Mouse (Mus musculus) liver, adult (tissue): ENCODE measurements around the gene Slc39a11.

Experiments used
- GATA4 ChIP-seq: IDR thresholded peaks from 2 replicates; pipeline ENCODE4 v1.6.1; 2014; ENCODE audit warnings: mild to moderate bottlenecking, low read length; ENCODE audit not compliant: insufficient replicate concordance

The Slc39a11 gene

DNA sequence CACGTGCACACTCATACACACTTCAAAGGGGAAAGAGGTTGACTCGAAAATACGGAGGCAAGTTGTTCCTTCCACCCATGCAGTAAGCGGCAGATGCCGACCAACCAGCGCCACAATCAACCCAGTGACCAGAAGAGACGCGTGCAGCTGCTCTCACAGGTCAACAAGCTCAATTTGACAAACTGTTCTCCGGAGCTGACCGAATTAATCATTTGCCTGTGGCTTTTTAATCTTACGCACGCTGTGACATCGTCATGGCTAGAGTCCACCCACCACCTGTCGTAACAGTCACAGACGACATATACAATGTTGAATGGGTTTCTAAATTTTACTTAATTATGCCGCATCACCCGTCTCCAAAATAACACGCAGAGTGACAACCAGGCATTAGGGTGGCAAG, 124.1 kb downstream of the Slc39a11 start:
- no peak for TF ChIP-seq GATA4

DNA sequence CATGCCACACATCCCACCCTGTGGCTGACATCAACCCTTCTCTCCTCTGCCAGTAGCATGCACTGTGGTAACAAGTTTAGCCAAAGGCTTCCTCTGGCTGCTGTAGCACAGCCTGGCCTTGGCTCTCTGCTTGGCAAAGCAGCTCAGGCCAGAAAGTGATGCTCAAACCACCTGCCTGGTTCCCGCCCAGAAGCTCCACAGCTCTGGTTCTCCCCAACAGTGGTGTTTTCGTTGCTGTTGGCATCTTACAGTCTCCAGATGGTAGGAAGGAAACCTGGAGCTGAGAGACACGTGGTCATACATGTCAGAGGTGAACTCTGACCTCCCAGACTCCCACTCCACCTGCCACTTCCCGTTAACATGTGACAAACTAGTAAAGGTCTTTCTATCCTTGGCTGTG, 127.2 kb downstream of the Slc39a11 start:
- no peak for TF ChIP-seq GATA4

DNA sequence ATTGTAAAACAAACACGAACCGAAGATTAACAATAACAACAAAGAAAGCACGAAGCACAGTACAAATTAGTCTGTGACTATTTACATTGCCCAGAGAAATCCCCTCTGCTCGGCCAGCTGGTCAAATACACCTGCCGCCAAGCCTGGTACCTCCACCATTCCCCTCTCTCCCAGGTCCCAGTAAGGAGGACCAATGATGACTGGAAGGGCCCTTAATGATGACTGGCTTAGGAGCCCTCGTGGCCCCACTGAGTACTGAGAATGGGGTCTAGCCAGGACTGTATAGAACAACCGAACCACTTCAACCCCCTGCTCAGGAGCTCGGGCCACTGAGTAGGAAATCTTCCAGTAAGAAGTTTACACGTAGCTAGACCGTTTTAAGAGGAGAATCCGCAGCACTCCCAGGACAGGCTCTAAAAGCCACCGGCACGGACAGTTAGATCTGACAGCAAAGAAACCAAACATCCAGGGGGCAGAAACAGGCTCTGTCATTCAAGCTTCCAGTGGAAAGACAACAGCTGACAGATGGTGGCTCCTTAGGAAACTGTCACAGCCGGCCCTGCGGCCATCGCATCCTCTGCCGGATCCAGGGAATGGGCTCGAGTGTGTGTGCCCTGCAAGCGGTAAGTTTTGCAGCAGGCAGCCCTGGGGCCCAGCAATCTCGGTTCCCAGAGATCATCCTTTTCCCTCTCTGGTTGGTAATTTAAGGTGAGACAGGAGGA, 128.2 kb downstream of the Slc39a11 start:
- TF ChIP-seq GATA4, result no peak

DNA sequence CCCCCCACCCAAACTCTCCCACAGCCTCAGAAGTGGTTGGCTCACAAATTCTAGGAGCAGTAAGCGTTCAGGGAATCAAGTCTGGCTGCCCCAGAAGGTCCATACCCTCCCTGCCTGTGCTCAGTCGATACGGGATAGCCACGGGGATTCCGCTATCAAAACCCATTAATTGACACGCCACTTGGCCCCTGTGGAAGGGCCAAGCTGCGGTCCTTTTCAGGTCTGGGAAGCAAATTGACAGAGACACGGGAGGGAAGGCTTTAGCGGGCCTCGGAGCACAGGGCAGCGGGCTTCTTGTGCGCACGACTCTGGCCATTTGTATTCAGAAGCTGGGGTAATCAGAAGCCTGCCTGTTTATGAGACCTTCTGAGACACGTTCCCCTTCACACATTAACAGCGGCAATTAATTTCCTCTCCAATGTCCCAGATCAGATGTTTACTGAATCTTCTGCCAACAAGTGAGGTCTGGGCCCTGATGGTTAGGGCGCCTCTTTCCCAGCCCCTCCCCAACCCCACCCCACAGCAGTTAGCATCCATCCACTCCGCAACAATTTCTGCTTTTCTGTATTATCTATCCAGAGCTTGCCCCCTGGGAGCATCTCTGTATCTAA, 128.9 kb downstream of the Slc39a11 start:
- no peak for TF ChIP-seq GATA4

DNA sequence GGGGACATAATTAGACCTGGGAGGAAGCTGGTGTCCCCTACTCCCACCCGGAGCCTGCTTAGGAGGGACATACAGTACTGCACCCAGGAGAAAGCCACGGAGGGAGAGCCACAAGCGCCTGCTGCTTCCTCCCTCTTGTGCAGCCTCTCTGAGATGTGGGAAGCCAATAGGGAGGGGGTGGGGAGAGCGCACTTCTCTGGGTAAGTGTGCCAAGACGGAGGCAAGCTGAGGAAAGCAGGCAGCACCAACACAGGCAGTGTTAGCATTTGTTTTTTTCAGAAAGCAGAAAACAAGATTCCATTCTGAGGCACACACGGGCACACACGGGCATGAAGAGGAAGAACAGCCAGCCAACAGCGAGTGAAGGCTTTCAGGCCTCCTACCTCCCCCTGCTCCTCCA, 129.5 kb downstream of the Slc39a11 start:
- TF ChIP-seq GATA4, result no peak

DNA sequence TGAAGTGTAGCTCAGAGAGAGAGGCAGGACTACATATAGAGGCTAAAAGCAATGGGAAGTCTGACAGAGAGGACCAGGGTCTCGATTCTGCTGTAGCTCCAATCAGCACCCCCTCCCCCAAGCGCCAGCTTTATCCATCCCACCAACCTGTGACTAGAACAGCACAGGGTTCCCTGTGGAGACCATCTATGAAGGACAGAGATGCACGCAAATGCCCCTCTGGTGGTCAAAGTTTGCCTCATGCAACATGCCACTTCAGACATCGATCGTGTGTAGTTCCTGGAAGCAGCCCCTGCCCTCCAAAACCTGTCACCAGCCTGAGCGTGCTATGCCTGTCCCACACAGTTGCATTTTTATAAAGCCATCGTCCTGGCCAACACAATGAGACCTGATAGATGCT, 129.9 kb downstream of the Slc39a11 start:
- TF ChIP-seq GATA4, result no peak

DNA sequence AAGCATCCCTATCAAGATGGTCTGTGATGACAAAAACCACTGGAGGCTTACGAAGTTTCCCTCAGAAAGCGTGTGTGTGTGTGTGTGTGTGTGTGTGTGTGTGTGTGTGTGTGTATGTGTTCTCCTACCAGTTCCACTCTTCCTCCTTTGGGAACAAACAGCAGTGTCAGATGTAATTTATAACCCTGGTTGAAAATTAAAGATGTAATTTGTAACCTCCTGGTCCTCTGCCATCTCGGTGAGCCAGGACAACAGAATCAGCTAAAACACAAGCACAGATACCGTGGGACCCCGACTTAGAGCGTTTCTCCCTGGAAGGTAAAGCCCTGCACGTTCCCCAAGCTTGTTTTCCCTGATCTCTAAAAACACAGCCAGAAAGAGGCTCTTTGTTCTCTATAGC, 131.7 kb downstream of the Slc39a11 start:
- TF ChIP-seq GATA4, result no peak

DNA sequence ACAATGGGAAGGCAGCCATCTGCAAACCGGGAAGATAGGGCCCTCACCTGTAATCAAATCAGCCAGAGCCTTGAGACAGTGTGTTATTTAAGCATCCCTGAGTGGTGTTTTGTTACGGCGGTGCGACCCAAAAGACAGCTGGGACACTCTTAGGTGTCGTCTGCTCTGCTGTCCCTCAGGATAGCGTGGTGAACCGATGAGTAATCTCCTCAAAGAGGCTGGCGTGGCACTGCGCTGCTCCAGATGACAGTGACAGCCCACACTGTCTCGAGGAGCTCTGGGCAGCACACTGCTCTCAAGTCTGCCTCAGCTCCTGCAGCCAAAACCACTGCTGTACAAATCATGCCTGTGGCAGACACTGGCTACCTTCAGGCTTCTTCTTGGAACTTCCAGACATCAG, 133.7 kb downstream of the Slc39a11 start:
- no peak for TF ChIP-seq GATA4

DNA sequence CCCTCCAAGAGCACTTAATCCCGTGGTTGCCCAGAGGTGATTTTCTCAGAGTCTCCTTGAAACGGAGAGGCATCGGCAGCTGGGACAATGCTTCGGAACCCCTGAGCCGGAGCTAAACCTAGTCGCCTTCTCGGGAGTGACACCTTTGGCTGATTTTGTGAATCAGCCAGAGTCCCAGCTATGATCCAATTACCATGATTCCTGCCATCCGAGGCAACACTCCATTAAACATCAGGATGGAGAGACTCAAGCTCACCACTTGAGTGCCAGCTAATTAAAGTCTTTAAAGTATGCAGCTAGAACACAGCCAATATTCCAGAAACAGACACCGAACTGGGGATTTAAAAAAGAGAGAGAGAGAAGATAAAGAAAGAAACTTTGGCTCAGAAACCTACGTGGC, 136.9 kb downstream of the Slc39a11 start:
- TF ChIP-seq GATA4, result no peak

DNA sequence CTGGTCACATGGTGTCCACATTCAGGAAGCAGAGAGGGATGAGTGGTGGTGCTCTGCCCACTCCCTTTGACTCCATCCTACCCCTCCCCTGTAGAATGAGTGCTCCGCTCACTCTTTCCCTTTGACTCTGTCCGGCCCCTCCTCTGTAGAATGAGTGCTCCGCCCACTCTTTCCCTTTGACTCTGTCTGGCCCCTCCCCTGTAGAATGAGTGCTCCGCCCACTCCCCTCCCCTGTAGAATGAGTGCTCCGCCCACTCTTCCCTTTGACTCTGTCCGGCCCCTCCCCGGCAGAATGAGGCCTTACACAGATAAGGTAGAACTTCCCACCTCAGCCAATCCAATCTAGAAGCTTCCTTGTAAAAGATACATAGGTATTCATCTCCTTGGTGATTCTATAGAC, 137.7 kb downstream of the Slc39a11 start:
- no peak for TF ChIP-seq GATA4

DNA sequence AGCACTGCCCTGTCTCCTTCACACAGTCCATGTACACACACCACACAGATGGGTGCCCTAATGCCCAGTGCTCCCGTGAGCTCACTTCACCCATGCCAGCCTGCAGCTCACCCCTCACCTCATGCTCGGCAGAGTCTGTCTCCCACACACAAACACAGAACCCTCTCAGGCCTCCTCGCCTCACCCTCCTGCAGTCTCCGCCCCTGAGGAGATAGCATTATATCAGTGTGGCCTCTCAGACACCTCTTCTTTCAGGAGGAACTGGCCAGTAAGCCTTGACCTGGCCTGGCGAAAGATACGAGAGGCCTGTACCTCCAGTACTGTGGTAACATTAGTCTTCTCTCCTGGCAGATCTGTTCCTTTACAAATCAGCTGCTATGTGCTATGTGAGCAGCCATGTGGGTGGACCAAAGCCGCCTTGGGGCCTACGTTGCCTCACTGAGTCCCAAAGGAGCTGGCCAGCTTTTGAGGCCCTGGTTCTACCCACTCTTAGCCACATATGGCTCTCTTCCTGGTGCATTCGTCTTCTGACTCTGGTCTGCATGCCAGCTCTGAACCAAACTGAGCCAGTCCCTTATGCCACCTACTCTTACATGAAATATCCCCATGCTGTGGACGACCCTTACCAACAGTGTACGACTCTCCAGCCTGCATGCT, 138.8 kb downstream of the Slc39a11 start:
- no peak for TF ChIP-seq GATA4

DNA sequence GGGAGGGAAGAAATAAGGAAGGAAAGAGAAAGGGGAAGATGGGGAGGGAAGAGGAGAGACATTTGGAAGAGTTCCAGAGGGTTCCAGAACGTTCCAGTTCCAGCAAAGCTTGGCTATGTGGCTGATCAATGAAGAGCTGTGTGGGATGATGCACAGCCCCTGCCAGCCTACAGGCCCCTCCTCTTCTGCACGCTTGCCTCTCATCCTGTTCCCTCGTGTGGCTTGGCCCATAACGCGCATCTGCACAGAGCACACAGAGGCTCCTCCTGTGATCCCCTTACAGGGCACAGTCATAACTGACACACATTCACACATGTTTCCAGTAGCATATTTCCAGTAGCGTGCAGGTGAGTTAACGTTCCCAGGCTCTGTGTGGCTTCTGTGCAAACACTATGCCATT, 139.6 kb downstream of the Slc39a11 start:
- TF ChIP-seq GATA4, result no peak

DNA sequence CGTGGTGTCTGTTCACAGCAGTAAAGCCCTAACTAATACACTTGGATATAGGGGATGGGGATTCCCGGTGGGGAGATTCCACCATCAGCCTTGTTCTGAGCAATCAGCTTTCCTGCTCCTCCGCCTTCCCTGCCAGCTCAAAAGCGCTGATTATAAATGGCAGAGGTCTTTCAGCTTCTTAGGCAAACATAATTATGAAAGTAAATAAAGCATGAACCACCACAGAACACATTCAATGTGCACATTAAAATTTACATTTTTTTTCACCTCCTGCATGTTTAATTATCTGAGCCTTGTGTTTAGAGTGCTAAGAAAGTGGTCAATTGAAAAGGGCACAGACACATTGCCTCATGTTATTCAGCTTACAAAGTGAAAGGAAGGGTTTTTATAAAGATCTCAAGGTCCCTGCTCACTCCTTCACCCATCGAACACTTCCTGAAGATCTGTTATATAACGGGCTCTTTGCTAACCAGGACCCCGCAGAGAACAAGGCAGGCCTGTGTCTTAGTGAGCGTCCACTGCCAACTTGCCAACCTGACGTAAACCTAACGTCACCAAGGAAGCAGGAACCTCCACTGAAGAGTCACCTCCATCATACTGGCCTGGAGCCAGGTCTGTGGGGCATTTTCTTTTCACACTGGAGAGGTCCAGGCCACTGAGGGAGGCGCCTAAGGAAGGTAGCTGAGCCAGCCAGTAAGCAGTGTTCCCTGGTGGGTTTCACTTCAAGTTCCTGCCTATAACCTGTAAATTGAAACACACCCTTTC, 142.0 kb downstream of the Slc39a11 start:
- TF ChIP-seq GATA4, result no peak

DNA sequence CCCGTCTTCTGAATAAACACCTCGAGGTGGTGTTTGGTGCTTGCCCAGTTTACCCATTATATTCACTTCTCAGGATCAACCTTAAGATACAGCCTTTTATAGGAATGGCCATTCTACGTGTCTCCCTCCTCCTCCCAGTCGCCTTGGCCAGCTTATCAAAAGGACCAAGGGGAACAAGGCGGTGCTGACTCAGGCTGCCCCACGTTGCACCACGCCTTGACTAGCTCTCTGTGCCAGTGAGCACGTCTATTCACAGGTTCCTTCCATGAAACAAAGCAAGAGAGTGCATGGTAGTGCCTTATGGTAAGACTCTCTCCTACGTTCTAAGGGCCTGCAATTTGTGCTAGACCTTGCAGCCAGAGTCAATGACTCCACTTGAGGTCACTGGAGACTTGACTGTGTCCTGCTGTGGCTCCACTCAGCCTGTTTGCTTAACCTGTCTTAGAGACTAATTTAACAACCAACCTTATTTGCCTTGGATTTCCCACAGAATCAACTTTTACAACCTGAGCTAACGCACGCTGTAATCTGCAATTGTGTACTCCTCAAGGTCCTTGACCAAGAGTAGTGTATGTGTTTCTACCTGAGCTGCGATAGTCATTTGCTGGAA, 144.2 kb downstream of the Slc39a11 start:
- no peak for TF ChIP-seq GATA4

DNA sequence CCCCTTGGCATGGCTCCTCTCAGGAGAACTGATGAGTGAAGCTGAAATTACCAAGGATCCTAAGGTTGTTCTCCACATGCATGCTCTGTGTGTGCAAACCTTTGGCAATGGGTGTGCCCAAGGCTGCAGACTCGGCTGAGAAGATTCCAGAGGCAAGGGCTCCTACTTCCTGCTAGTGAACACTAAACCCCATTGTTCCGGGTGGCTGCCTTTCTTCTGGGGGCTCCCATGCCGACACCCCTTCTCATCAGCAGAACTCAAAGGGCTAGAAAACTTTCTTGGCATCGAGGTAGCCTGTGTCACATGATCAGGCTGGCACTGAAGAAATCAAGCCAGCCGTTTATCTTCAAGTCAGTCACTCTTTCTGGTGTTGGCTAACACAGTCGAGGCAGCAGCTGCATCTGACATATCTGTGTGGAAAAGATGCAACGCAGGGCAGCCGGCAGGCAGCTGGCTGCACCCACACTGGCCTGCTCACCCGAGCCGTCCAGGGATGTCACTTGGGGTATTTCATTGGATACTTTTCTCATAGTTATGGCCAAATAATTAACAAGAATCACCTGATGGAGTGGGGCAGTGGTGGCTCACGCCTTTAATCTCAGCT, 145.3 kb downstream of the Slc39a11 start:
- no peak for TF ChIP-seq GATA4

DNA sequence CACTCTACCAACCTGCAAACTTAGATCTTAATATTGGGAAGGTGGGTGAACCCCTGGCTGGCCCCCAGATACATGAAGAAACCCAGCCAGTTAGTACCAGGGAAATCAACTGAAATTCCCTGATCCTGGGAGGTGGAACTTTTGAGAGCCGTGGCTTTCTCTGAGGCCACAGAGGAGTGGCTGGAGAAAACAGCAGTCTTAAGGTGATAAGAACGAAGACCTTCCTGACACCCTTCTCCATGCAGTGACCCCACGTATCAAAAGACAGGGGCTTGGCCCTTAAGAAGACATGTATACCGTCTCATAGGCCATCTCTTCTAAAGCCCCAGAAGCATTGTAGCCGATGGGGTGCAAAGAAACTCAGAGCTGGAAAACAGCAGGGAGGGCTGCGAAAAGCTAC, 146.9 kb downstream of the Slc39a11 start:
- no peak for TF ChIP-seq GATA4
